Mouse (Mus musculus) hindbrain, embryonic 15.5 days (tissue): Measurements from ENCODE around the gene Efcab3. TPM values are rescaled to one million over a fixed set of nuclear protein-coding genes. Genes with fewer than 3 reads are reported as not detected.

ENCODE experiments used
- ATAC-seq: fragments of 200-750 bp; cut with Nextera tagmentation; 2 replicates; pipeline ENCODE4 v1.8.0; 2017; ENCODE audit warnings: low read depth, moderate number of reproducible peaks, moderate TSS enrichment; ENCODE audit not compliant: low FRiP score
- H3K27ac ChIP-seq: fragments of 300-500 bp; sonication (generic); replicated peaks from 2 replicates; pipeline ENCODE4 v1.5.1; 2015; ENCODE audit warnings: mild to moderate bottlenecking, inconsistent platforms
- H3K27me3 ChIP-seq: fragments of 300-500 bp; sonication (generic); 2 replicates; pipeline ENCODE4 v1.6.1; 2015; ENCODE audit warnings: control low read depth, inconsistent platforms
- H3K36me3 ChIP-seq: fragments of 300-500 bp; sonication (generic); 2 replicates; pipeline ENCODE4 v1.6.1; 2015; ENCODE audit warnings: control low read depth, inconsistent platforms
- H3K4me1 ChIP-seq: fragments of 300-500 bp; sonication (generic); replicated peaks from 2 replicates; pipeline ENCODE4 v1.6.1; 2015; ENCODE audit warnings: control low read depth, inconsistent platforms
- H3K4me2 ChIP-seq: fragments of 300-500 bp; sonication (generic); 2 replicates; pipeline ENCODE4 v1.6.1; 2015; ENCODE audit warnings: moderate library complexity, mild to moderate bottlenecking, inconsistent platforms
- H3K4me3 ChIP-seq: fragments of 300-500 bp; sonication (generic); 2 replicates; pipeline ENCODE4 v1.5.1; 2015; ENCODE audit warnings: mild to moderate bottlenecking, inconsistent platforms
- H3K9ac ChIP-seq: fragments of 300-500 bp; sonication (generic); 2 replicates; pipeline ENCODE4 v1.6.1; 2015; ENCODE audit warnings: inconsistent platforms
- H3K9me3 ChIP-seq: fragments of 300-500 bp; sonication (generic); 2 replicates; pipeline ENCODE4 v1.6.1; 2016; ENCODE audit warnings: control low read depth, inconsistent platforms
- WGBS: fragments of 180-500 bp; shearing (Covaris S2); methylation state at CpG from one replicate; pipeline ENCODE4 v1.1.7; 2015; 5-methylcytosine and 5-hydroxymethylcytosine counted together
- polyA plus RNA-seq: library from polyadenylated mRNA; unstranded; fragments of >200 nt; fragmentation: Nextera tagmentation; extraction: Ambion mirVana; gene quantifications from 2 replicates; pipeline ENCODE4 v1.2.1, GENCODE M21; 2015

The Efcab3 gene
- polyA plus RNA-seq, 1 experiment from 2014 or later: 0.21 TPM

- Histone ChIP-seq H3K27me3 (no peaks in the 10 kb centered on the region), H3K9ac (no peak overlapping the region), H3K4me1 (peaks cover 11% of the 10 kb centered on the region), H3K36me3 (no peaks in the 10 kb centered on the region), H3K9me3 (no peaks in the 10 kb centered on the region), H3K27ac (no peak overlapping the region), H3K4me2 (no peak overlapping the region), H3K4me3 (no peak overlapping the region)
- no peak for ATAC-seq
- WGBS: 80% methylated on average over 1 of the region's 1 CpGs
Observed at GRCm38 (mm10) chr11:105149766-105150165, 86.4 kb downstream of the Efcab3 start.

DNA sequence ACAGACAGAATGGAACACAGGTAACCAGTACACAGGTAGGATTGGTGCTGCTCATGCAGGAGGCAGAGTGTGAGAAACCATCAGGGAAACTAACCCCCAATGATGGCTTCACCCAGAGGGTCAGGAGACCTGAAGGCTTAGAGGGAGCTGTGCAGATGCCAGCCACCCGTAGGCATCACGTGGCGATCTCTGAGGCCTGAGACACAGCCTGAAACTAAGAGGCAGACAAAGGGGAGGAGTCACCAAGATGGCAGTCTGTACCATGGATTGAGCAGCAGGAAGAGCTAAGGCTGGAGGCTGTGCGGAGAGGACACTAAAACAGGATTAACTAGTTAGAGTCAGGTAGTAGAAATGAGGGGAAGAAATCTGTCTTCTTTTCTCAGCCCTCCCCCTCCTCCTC, 87.3 kb downstream of the Efcab3 start:
- H3K4me2 ChIP-seq: no peak overlapping the region
- ATAC-seq: no peak
- H3K9me3 ChIP-seq: no peaks in the 10 kb centered on the region
- WGBS: 72% methylated on average over 4 of the region's 4 CpGs
- no peak overlapping the region for H3K9ac ChIP-seq
- peaks cover 11% of the 10 kb centered on the region for H3K4me1 ChIP-seq
- no peak overlapping the region for H3K27ac ChIP-seq
- H3K4me3 ChIP-seq: no peak overlapping the region
- no peaks in the 10 kb centered on the region for H3K36me3 ChIP-seq
- H3K27me3 ChIP-seq: no peaks in the 10 kb centered on the region

GRCm38 (mm10) chr11:105151226-105152016, 88.0 kb downstream of the Efcab3 start:
- Histone ChIP-seq H3K9ac (no peak overlapping the region), H3K9me3 (no peaks in the 10 kb centered on the region), H3K36me3 (no peaks in the 10 kb centered on the region), H3K4me1 (peaks cover 11% of the 10 kb centered on the region), H3K27ac (no peak overlapping the region), H3K4me2 (peak overlapping the region; percentile 28), H3K27me3 (no peaks in the 10 kb centered on the region), H3K4me3 (no peak overlapping the region)
- ATAC-seq: 0 out of 2 replicates have a peak, but pooled peaks have one; percentile 59
- 32% methylated on average over 18 of the region's 19 CpGs for WGBS

GRCm38 (mm10) chr11:105152017-105152300, 88.6 kb downstream of the Efcab3 start:
- WGBS: 93% methylated on average over 2 of the region's 4 CpGs

GRCm38 (mm10) chr11:105152357-105152899, 89.0 kb downstream of the Efcab3 start:
- H3K4me3 ChIP-seq: no peak overlapping the region
- no peaks in the 10 kb centered on the region for H3K27me3 ChIP-seq
- H3K27ac ChIP-seq: no peak overlapping the region
- H3K4me1 ChIP-seq: peaks cover 11% of the 10 kb centered on the region
- WGBS: 86% methylated on average over 11 of the region's 11 CpGs
- no peaks in the 10 kb centered on the region for H3K9me3 ChIP-seq
- no peak overlapping the region for H3K9ac ChIP-seq
- no peak for ATAC-seq
- H3K36me3 ChIP-seq: no peaks in the 10 kb centered on the region
- no peak overlapping the region for H3K4me2 ChIP-seq

More at GRCm38 (mm10) chr11:105152017-105152300, 88.6 kb downstream of the Efcab3 start:
- ATAC-seq: no peak
- Histone ChIP-seq H3K27me3 (no peaks in the 10 kb centered on the region), H3K9me3 (no peaks in the 10 kb centered on the region), H3K4me3 (no peak overlapping the region), H3K36me3 (no peaks in the 10 kb centered on the region), H3K4me1 (peaks cover 11% of the 10 kb centered on the region), H3K4me2 (peak overlapping the region; percentile 28), H3K9ac (no peak overlapping the region), H3K27ac (no peak overlapping the region)

DNA sequence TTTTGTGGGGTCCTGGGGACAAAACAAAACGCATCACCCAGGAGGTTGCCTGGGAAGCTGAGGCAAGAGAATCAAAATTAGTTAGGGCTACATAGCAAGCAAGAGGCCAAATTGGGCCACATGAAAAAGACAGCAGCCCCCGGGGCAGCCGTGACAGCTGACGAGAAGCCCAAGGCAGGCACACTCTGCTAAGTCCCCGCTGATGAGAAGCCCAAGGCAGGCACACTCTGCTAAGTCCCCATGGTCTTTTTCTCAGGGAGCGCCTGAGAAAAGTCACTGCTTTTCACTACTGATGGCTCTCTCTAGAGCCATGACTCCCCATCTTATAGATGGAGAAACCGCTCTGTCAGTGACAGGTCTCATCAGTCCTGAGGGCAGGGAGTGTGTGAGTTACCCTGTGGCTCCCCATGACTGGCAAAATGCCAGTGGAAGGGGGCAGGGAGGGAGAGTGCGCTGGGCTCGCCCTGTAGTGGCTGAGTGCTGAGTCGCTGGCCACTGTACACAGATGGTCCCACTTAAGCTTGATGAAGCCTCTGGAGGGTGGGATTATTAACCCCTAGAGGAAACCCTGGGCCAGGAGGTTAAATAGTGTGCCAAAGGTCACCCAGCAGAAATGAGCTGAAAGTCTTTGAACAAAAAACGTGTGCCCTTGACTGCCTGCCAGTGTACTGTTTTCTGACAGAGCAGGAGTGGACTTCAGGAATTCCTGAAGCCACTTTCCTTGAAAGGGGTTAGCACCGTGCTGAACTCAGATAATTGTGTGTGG, 89.9 kb downstream of the Efcab3 start:
- no peaks in the 10 kb centered on the region for H3K27me3 ChIP-seq
- H3K36me3 ChIP-seq: no peaks in the 10 kb centered on the region
- H3K4me3 ChIP-seq: no peak overlapping the region
- no peak overlapping the region for H3K27ac ChIP-seq
- H3K9ac ChIP-seq: no peak overlapping the region
- H3K9me3 ChIP-seq: no peaks in the 10 kb centered on the region
- ATAC-seq: 0 out of 2 replicates have a peak, but pooled peaks have one; percentile 72
- 14% methylated on average over 12 of the region's 12 CpGs for WGBS
- peaks cover 11% of the 10 kb centered on the region for H3K4me1 ChIP-seq
- H3K4me2 ChIP-seq: no peak overlapping the region

GRCm38 (mm10) chr11:105155915-105156314, 92.5 kb downstream of the Efcab3 start:
- H3K36me3 ChIP-seq: no peaks in the 10 kb centered on the region
- no peak overlapping the region for H3K27ac ChIP-seq
- H3K4me2 ChIP-seq: no peak overlapping the region
- no peak overlapping the region for H3K9ac ChIP-seq
- ATAC-seq: no peak
- no peaks in the 10 kb centered on the region for H3K27me3 ChIP-seq
- peaks cover 11% of the 10 kb centered on the region for H3K4me1 ChIP-seq
- no peak overlapping the region for H3K4me3 ChIP-seq
- 88% methylated on average over 4 of the region's 4 CpGs for WGBS
- no peaks in the 10 kb centered on the region for H3K9me3 ChIP-seq

- Histone ChIP-seq H3K9me3 (no peaks in the 10 kb centered on the region), H3K4me3 (no peak overlapping the region), H3K27me3 (no peaks in the 10 kb centered on the region), H3K27ac (no peak overlapping the region), H3K4me1 (peaks cover 7% of the 10 kb centered on the region), H3K4me2 (no peak overlapping the region), H3K36me3 (no peaks in the 10 kb centered on the region), H3K9ac (no peak overlapping the region)
- ATAC-seq: no peak
- 87% methylated on average over 19 of the region's 19 CpGs for WGBS
Observed at GRCm38 (mm10) chr11:105156748-105157267, 93.4 kb downstream of the Efcab3 start.

DNA sequence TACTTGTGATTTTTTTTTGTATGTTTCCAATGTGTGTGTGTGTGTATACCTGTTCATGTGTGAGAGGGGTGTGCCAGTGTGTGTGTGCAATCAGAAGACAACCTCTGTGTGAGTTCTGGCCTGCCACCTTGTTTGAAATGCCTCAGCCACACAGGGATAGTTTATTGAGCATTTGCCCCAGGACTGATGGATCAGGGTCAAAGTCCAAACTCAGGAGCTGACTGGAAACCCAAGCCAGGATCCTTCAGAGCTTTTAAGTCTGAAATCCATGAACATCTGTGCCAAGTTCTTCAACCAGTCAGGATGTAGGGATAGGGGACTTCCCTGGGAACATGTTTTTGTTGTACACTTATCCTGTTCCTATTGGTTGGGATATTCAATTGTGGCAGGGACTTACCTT, 94.7 kb downstream of the Efcab3 start:
- Histone ChIP-seq H3K4me3 (no peak overlapping the region), H3K9ac (no peak overlapping the region), H3K27me3 (no peaks in the 10 kb centered on the region), H3K36me3 (no peaks in the 10 kb centered on the region), H3K4me1 (peaks cover 5% of the 10 kb centered on the region), H3K9me3 (no peaks in the 10 kb centered on the region), H3K4me2 (no peak overlapping the region), H3K27ac (no peak overlapping the region)
- no peak for ATAC-seq

DNA sequence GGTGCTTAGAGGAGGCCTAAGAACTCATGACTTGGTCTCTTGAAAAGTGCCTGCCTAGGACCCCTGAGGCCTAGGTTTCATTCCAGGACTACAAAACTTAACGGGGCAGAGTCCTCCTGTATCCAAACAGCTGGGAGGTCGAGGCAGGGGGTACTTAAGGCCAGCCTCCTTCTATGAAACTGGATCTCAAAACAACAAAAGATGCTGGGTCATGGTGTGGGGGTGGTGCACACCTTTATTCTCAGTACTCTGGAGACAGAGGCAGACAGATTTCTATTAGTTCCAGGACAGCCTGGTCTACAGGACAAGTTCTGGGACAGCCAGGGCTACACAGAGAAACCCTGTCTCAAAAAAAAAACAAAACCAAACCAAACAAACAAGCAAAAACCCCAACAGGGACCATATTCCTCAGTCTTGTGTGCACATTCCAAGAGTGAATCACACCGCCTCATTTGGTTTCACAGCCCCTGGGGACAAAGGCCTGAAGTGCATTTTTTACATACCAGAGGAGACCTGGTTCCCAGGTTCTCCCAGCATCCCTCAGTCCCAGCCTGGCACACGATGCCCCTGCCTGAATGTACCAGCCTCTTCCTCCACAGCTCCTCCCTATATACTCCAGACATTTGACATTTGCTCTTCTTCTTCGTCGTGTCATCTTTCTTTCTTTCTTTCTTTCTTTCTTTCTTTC, 96.4 kb downstream of the Efcab3 start:
- no peaks in the 10 kb centered on the region for H3K36me3 ChIP-seq
- H3K27me3 ChIP-seq: no peaks in the 10 kb centered on the region
- H3K4me3 ChIP-seq: no peak overlapping the region
- H3K4me2 ChIP-seq: no peak overlapping the region
- ATAC-seq: no peak
- H3K27ac ChIP-seq: no peak overlapping the region
- no peaks in the 10 kb centered on the region for H3K4me1 ChIP-seq
- H3K9me3 ChIP-seq: 0 out of 2 replicates have a peak, but pooled peaks cover 4% of the 10 kb centered on the region
- no peak overlapping the region for H3K9ac ChIP-seq
- WGBS: 66% methylated on average over 6 of the region's 6 CpGs

GRCm38 (mm10) chr11:105161411-105161810, 98.0 kb downstream of the Efcab3 start:
- Histone ChIP-seq H3K27ac (no peak overlapping the region), H3K4me3 (no peak overlapping the region), H3K4me1 (no peaks in the 10 kb centered on the region), H3K27me3 (no peaks in the 10 kb centered on the region), H3K9me3 (0 out of 2 replicates have a peak, but pooled peaks cover 5% of the 10 kb centered on the region), H3K9ac (no peak overlapping the region), H3K4me2 (no peak overlapping the region), H3K36me3 (no peaks in the 10 kb centered on the region)
- 98% methylated on average over 2 of the region's 2 CpGs for WGBS
- ATAC-seq: no peak
